Mouse (Mus musculus): ENCODE data around the gene Spns3. TPM values are rescaled to one million over a fixed set of nuclear protein-coding genes. Genes with fewer than 3 reads are reported as not detected.

Gene Spns3
- total and polyA plus RNA-seq, 3 experiments: 0.31 TPM; not detected in 2

DNA sequence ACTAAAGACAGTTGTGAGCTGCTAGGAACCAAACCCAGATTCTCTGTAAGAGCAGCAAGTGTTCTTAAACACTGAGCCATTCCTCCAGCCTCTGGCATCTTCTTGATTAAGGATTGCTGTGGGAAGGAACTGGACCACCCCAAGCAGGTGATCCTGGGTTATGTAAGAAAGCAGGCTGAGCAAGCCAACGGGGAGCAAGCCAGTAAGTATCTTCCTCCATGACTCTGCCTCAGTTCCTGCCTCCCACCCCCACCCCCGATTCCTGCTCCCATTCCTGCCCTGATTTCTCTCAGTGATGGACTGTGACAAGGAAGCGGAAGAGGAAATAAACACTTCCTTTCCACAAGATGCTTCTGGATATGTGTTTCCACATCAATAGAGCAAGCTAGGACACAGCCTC lies 17.4 kb downstream of the Spns3 start:
- peaks cover 4% of the 10 kb centered on the region; the same call in 1 of the 2 replicates for H3K4me1 ChIP-seq (ENCODE audit: control insufficient read depth, insufficient read depth, low read length)
- intact Hi-C loops (cut with DNase I): no loop called here
- H3K79me2 ChIP-seq (replicated peaks; ENCODE audit: control insufficient read depth, insufficient read depth, low read length): no peaks in the 10 kb centered on the region
- H3K27me3 ChIP-seq (ENCODE audit: control insufficient read depth, insufficient read depth, low read length): no peaks in the 10 kb centered on the region
- no peak overlapping the region for H3K9ac ChIP-seq (ENCODE audit: low read depth, low read length)
- no peaks in the 10 kb centered on the region for H3K36me3 ChIP-seq (ENCODE audit: control insufficient read depth, insufficient read depth, low read length)
- WGBS: 56% methylated on average over 3 of the region's 3 CpGs
- no peak for DNase-seq
- no peak overlapping the region for H3K4me3 ChIP-seq
- TF ChIP-seq POLR2A (IDR thresholded peaks at IDR 0.05; ENCODE audit: insufficient read depth, low read depth, low read length) (no peak), CTCF (IDR thresholded peaks at IDR 0.05) (no peak), EP300 (IDR thresholded peaks at IDR 0.05; ENCODE audit: insufficient read depth, low read depth, low read length) (no peak)
- H3K27ac ChIP-seq: no peak overlapping the region

DNA sequence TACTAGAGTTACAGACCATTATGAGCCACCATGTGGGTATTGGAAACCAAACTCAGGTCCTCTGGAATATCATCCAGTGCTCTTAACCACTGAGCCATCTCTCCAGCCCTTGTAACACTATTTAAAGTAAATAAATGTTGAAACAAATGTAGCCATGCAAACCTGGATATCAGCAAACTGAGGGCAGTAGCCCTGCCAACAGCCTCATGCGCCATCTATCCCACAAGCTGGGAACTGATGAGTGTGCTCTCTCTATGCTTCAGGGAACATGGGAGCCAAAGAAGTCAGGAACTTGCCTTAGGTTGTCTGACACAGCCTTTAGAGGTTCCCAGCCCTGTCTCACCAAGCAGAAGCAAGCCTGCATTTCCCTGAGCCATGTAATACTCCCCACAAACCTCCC lies 18.7 kb downstream of the Spns3 start:
- intact Hi-C loops (cut with DNase I): no loop called here
- TF ChIP-seq CTCF (IDR thresholded peaks at IDR 0.05) (peak; percentile 35), POLR2A (IDR thresholded peaks at IDR 0.05; ENCODE audit: insufficient read depth, low read depth, low read length) (no peak)
- H3K79me2 ChIP-seq (replicated peaks; ENCODE audit: control insufficient read depth, insufficient read depth, low read length): no peaks in the 10 kb centered on the region

DNA sequence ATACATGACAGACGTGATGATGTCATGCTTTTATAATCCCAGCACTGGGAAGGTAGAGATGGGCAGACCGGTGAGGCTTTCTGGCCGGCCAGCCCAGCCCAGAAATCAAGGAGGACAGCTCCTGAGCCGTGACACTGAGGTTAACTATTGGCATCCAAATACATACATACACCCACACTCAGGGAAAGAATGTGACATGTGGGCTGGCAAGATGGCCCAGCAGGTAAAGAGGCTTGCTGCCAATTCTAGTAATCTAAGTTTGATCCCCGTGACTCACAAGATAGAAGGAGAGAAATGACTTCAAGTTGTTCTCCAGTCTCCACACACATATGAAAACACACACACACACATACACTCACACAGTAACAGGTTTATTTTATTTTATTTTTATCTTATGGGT lies 19.2 kb downstream of the Spns3 start:
- intact Hi-C loops (cut with DNase I): no loop called here
- H3K9ac ChIP-seq (ENCODE audit: low read depth, low read length): no peak overlapping the region
- H3K27ac ChIP-seq: no peak overlapping the region
- H3K4me3 ChIP-seq: no peak overlapping the region
- H3K4me1 ChIP-seq (ENCODE audit: control insufficient read depth, insufficient read depth, low read length): no peaks in the 10 kb centered on the region
- no peak for DNase-seq
- 81% methylated on average over 5 of the region's 5 CpGs for WGBS
- no peaks in the 10 kb centered on the region for H3K27me3 ChIP-seq (ENCODE audit: control insufficient read depth, insufficient read depth, low read length)
- TF ChIP-seq EP300 (IDR thresholded peaks at IDR 0.05; ENCODE audit: insufficient read depth, low read depth, low read length) (no peak), POLR2A (IDR thresholded peaks at IDR 0.05; ENCODE audit: insufficient read depth, low read depth, low read length) (no peak), CTCF (IDR thresholded peaks at IDR 0.05) (no peak)
- H3K36me3 ChIP-seq (ENCODE audit: control insufficient read depth, insufficient read depth, low read length): no peaks in the 10 kb centered on the region
- H3K79me2 ChIP-seq (replicated peaks; ENCODE audit: control insufficient read depth, insufficient read depth, low read length): no peaks in the 10 kb centered on the region

More for the DNA sequence above, 18.7 kb downstream of the Spns3 start:
- H3K4me1 ChIP-seq (ENCODE audit: control insufficient read depth, insufficient read depth, low read length): no peaks in the 10 kb centered on the region
- H3K36me3 ChIP-seq (ENCODE audit: control insufficient read depth, insufficient read depth, low read length): no peaks in the 10 kb centered on the region
- no peaks in the 10 kb centered on the region for H3K27me3 ChIP-seq (ENCODE audit: control insufficient read depth, insufficient read depth, low read length)
- no peak overlapping the region for H3K27ac ChIP-seq
- DNase-seq: no peak
- H3K9ac ChIP-seq (ENCODE audit: low read depth, low read length): no peak overlapping the region
- H3K4me3 ChIP-seq: no peak overlapping the region
- WGBS: 89% methylated on average over 1 of the region's 1 CpGs

DNA sequence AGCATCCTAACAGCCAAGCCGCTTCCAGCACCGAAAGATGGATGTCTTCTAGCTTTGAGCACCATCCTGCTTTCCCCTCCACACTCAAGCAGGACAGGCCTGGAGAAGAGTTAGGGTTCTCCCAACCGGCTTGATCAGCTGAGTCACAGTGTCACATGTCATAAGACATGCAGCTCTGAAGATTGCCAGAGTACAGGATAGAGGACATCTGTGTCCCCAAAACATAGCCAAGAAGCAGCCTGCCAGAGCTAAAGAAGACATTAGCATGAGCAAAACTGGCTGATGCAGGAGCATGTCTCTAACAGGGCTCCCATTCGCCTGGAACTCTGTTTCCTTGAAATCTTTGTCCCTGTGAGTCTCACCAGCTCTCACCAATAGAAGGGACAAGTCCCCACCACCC lies 24.1 kb downstream of the Spns3 start:
- H3K27ac ChIP-seq: no peak overlapping the region
- no peaks in the 10 kb centered on the region for H3K36me3 ChIP-seq (ENCODE audit: control insufficient read depth, insufficient read depth, low read length)
- whole genome bisulfite sequencing: 83% methylated on average over 4 of the region's 4 CpGs
- no peaks in the 10 kb centered on the region for H3K27me3 ChIP-seq (ENCODE audit: control insufficient read depth, insufficient read depth, low read length)
- no peak overlapping the region for H3K9ac ChIP-seq (ENCODE audit: low read depth, low read length)
- H3K79me2 ChIP-seq (replicated peaks; ENCODE audit: control insufficient read depth, insufficient read depth, low read length): no peaks in the 10 kb centered on the region
- DNase-seq: peak; percentile 44 to 53
- peaks cover 12% of the 10 kb centered on the region for H3K4me1 ChIP-seq (ENCODE audit: control insufficient read depth, insufficient read depth, low read length)
- intact Hi-C loops (cut with DNase I): no loop called here
- H3K4me3 ChIP-seq: no peak overlapping the region
- no peak for TF ChIP-seq CTCF (IDR thresholded peaks at IDR 0.05)
- TF ChIP-seq POLR2A (IDR thresholded peaks at IDR 0.05; ENCODE audit: insufficient read depth, low read depth, low read length): no peak
- no peak for TF ChIP-seq EP300 (IDR thresholded peaks at IDR 0.05; ENCODE audit: insufficient read depth, low read depth, low read length)

DNA sequence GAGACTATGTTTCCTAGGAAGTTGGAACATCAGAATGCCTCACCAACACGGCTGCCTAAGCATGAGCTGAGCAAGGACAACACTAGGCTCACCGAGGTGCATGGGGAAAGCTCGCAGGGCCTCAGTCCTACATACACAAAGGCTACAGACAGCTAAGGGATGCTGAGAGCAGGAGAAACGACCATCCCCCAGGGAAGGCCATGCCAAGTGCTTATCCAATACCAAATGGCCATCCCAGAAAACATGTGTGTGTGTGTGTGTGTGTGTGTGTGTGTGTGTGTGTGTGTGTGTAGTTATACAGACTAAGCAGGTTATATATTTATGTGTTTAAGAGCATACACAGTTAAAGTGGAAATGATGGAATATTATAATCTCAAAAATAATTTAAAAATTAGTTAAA lies 26.6 kb downstream of the Spns3 start:
- H3K4me1 ChIP-seq (ENCODE audit: control insufficient read depth, insufficient read depth, low read length): peaks cover 17% of the 10 kb centered on the region
- DNase-seq: peak in 1 of 2 experiments; percentile 17
- no peaks in the 10 kb centered on the region for H3K36me3 ChIP-seq (ENCODE audit: control insufficient read depth, insufficient read depth, low read length)
- H3K27ac ChIP-seq: no peak overlapping the region
- WGBS: 70% methylated on average over 4 of the region's 4 CpGs
- H3K4me3 ChIP-seq: no peak overlapping the region
- H3K79me2 ChIP-seq (replicated peaks; ENCODE audit: control insufficient read depth, insufficient read depth, low read length): no peaks in the 10 kb centered on the region
- intact Hi-C loops (cut with DNase I): no loop called here
- TF ChIP-seq EP300 (IDR thresholded peaks at IDR 0.05; ENCODE audit: insufficient read depth, low read depth, low read length) (no peak), POLR2A (IDR thresholded peaks at IDR 0.05; ENCODE audit: insufficient read depth, low read depth, low read length) (no peak), CTCF (IDR thresholded peaks at IDR 0.05) (no peak)
- no peak overlapping the region for H3K9ac ChIP-seq (ENCODE audit: low read depth, low read length)
- no peaks in the 10 kb centered on the region for H3K27me3 ChIP-seq (ENCODE audit: control insufficient read depth, insufficient read depth, low read length)

DNA sequence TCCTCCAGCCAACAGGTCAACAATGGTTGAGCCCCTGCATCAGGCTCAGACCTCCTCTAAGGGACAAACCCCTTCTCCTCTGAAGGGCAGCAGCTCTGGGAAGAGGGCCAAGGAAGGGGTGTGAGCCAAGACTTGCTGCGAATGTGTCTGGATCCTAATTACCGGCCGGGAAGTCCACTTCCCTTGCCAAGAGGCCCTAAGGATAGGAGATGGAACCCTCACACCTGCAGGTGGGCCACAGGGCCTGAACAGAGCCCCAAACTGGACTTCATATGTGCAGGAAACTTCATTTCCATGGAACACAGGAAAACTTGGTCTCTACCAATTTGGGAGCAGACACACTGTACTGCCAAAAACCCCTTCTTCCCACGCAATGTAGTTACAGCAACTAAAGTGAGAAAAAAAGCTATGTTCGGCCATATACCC lies 27.7 kb downstream of the Spns3 start:
- 14% methylated on average over 5 of the region's 5 CpGs for WGBS
- peak; percentile 70 to 79 for DNase-seq
- Histone ChIP-seq H3K36me3 (ENCODE audit: control insufficient read depth, insufficient read depth, low read length) (no peaks in the 10 kb centered on the region), H3K27me3 (ENCODE audit: control insufficient read depth, insufficient read depth, low read length) (no peaks in the 10 kb centered on the region), H3K9ac (ENCODE audit: low read depth, low read length) (no peak overlapping the region), H3K79me2 (replicated peaks; ENCODE audit: control insufficient read depth, insufficient read depth, low read length) (no peaks in the 10 kb centered on the region), H3K27ac (peak overlapping the region; percentile 68), H3K4me3 (no peak overlapping the region), H3K4me1 (ENCODE audit: control insufficient read depth, insufficient read depth, low read length) (peaks cover 17% of the 10 kb centered on the region)
- TF ChIP-seq POLR2A (IDR thresholded peaks at IDR 0.05; ENCODE audit: insufficient read depth, low read depth, low read length) (no peak), CTCF (IDR thresholded peaks at IDR 0.05) (no peak), EP300 (IDR thresholded peaks at IDR 0.05; ENCODE audit: insufficient read depth, low read depth, low read length) (0 out of 2 replicates have a peak, but pooled peaks have one; percentile 30)
- intact Hi-C loops (cut with DNase I): no loop called here
